Mouse (Mus musculus): ENCODE results near the gene Ccdc47.

Gene Ccdc47

DNA sequence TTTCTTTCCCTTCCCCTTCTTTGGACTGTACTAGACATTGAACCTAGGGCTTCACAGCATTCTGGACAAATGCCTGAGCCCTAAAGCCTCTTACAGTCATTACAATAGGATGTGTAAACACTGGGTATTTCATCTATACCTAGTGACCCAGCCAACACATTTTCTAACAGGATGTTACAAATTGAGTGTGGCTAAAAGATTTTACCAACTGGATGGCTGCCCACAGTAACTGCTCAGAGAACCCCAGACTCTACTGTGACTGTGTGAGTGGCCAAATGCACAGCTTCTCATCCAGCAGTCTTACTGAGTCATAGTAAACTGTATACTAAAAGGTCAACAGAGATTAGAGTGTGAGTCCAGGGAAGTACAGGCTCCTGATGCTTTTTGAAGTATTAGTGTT lies 20.8 kb downstream of the Ccdc47 start:
- no peak for DNase-seq

DNA sequence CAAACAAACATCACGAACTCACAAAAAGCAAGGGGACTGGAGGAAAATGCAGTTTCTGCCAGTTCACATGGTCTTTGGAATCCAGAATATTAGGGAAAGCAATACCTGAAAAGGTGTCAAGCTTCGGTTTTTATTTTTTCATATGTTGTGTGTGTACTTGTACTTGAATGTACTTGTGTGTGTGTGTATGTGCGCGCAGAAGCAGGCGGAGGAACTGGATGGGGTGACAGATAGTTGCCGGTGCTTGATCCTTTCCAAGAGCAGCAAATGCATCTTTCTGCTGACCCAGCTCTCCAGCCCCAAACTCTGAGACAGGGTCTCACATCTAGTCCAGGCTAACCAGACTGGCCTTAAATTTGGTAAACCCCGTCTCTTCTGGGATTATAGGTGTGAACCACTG lies 21.3 kb downstream of the Ccdc47 start:
- no peak for DNase-seq

DNA sequence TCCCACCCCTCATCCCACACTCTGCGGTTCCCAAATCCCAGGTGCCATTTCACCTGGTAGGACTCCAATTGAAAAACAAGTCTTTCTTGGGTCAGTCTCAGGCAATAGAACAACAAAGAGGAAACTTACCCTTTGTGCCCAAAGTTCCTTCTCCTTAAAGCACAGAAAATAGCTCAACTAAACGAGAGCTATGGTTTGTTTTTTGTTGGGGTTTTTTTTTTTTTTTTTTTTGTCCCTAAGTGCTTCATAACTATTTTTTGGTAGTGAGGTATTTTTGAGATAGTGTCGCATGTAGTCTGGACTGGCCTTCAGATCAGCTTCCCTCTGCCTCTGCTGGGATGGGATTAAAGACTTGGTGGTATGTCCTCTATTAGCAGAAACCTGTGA lies 22.0 kb downstream of the Ccdc47 start:
- no peak for DNase-seq

DNA sequence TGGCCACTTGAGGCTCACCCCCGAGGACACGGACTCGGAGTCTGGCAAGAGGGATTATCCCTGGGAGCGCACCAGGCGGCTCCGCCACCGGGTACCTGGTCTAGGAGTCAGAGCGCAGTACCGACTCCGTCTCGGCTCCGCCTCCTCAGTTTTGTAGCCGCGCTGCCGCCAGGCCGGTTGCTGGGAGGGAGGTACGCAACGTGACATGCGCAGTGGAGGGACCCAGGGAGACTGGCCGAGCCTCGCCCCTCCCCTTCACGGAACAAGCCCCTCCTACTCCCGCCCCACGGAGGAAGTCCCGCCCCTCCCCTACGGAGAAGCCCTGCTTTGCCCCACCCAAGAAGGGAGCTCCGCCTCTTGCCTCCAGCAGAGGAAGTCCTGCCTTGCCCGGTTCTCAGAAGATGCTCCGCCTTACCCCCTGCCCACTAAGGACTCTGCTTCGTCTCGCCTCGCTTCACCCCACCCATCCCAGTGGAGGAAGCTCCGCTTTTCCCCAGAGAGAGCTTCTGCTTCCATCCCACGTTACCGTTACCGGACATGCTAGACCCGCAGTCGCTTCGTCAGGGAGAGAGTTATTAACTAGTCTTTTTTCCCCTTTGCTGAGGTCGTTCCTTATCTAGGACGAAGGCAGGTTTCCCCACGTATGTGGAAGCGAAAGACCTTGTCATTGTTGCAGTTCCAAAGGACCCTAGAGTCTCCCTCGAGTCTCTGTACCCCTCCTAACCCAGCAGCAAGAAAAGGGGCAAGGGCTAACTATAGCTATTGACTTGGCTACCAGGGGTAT lies 22.6 kb downstream of the Ccdc47 start:
- DNase-seq = peak; percentile 98

DNA sequence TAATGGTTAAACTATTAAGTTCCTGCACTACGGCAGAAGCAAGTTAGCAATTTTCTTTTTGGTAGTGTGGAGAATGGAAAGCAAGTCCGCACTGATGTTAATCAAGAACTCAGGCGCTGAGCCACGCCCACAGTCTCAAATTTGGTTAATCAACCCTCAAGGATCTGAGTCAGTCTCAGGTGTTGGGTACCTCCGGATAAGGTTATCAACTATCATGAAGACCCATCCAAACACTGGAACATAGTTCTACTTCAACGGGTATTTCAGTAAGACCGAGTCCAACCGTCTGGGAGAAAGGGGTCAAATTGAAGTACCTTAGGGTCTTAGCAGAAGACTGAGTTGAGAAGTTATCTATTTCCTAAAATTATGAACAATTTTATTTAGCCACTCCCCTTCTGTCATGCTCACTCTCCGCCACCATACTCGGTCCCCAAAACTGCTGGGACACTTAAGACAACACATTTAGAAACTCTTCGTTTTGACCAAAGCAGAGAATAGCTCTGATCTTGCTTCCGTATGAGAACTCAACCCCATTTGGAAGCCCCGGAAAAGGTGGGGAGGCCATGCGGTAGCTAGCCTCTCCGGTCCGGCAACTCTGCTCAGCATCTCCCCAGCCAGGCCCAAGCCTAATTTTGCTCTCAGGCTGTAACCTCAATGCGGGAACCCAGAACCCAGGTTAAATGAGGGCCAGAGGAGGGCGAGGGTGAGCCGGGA lies 23.3 kb downstream of the Ccdc47 start:
- DNase-seq = no peak

DNA sequence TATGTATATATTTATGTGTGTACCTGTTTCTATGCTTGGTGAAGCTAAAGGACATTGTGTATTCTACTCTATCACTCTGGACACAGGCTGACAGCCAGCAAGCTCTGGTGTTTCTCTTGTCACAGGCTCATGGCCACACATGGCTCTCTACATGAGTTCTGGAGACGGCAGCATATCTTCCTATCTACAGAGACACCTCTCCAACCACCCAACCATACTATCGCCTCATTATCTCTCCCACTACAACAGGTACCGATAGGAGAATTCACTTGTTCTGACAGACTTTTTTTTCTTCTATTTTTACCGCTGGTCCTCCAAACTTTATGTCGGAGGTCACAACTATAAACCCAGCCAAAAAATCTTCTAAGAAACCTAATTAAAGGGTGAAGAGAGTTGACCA lies 23.9 kb downstream of the Ccdc47 start:
- DNase-seq = no peak

DNA sequence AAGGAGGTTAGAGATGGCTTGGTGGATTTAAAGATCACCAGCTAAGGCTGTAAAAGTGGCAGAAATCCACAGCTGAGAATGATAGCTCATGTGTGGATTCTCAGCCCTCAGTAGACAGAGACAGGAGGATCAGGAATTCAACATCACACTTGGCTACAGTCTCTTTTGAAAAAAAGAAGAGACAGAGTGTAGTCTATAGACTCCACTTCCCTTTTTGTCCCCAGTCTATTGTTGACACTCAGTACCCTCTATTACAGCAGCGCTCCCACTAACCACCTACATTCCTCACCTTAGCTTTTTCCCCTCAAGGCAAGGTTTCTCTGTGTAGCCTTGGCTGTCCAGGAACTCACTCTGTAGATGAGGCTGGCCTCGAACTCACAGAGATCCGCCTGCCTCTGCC lies 24.4 kb downstream of the Ccdc47 start:
- no peak for DNase-seq

DNA sequence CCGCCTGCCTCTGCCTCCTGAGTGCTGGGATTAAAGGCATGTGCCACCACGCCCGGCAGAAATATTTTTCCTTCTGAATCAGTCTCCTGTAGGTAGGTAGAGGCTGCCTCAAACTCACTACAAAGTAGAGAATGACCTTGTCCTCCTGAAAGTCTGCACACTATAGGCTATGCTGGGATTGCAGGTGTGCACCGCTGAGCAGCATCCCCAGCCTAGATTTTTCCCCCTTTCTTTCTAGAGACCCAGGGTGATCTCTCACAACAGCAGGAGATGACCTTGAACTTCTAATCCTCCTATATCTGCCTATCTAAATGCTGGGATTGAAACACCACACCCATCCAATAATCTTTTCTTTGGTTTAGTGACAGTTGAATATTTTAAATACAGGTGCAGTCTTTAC lies 28.8 kb downstream of the Ccdc47 start:
- no peak for DNase-seq

DNA sequence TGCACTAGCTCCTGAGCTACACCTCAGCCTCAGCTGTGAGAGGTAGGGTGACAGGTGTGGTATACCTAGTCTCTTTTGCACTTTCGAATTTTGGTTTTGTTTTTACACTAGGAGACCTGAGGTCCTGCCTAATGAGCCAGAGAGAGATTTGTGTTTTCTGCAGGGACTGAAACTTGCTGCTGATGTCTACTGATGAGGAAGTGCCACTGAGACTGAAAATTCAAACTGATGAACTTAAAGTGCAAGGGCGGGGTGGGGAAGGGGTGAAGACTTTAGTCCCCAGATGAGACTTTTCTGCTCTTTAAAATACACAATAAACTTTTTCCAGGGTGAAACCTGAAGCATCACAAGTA lies 35.7 kb downstream of the Ccdc47 start:
- DNase-seq = no peak

DNA sequence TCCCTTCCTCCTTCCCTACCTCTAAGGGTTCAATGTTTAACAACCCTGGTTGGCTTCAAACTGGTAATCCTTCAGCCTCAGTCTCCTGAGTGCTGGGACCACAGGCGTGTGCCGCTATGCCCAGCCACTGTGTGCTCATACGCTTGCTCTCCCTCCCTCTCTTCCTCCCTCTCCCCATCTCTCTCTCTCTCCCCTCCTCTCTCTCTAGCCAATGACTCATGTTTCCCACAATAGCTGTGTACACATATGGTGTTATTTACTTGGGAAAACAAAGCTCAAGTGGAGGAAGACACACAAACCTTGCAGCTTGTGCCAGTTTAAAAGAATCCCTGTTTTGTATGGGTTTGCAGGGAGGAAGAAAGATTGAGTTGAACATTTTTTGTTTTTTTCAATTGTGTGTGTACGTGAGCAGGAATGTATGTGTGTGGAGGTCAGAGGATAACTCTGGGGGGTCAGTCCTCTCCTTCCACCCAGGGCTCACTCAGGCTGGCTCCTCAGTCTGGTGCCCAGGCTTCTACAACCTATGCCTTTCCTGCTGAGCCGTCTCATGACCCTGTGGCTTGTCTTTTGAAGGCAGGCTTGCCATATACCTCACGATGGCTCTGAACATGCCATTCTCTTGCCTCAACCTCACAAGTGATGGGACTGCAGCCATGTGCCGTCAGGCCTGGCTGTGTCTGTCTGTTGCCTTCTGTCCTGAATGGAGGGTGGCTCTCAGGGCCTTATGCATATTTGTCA lies 36.3 kb downstream of the Ccdc47 start:
- DNase-seq = no peak

DNA sequence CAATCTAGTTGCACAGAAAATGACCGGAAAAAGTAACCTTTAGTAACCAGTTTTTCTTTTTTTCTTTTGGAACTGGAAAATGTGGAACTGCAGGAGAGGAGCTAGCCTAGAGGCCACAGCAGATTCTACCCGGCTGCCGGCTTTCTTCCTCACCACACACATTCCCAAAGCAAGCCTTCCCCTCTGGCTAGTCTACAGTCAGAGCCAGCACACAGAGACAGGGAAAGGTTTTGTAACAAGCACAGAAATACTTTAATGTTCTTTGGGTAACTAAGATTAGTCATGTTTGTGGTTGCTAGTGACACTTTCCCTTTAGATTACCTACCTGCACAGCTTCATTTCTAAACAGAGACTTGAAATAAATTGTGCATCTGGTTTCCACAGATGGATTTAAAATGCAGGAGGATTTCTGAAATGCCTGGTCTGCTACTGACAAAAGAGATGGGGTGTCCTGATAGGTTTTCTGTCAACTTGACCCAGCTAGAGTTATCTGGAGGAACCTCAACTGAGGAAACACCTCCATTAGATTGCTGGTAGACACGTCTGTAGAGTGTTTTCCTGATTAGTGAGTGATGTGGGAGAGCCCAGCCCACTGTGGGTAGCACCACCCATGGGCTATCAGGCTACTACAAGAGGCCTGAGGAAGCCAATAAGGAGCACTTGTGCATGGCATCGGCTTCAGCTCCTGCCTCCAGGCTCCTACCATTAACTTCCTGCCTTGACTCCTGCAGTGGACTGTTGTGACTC lies 37.9 kb downstream of the Ccdc47 start:
- DNase-seq = no peak

DNA sequence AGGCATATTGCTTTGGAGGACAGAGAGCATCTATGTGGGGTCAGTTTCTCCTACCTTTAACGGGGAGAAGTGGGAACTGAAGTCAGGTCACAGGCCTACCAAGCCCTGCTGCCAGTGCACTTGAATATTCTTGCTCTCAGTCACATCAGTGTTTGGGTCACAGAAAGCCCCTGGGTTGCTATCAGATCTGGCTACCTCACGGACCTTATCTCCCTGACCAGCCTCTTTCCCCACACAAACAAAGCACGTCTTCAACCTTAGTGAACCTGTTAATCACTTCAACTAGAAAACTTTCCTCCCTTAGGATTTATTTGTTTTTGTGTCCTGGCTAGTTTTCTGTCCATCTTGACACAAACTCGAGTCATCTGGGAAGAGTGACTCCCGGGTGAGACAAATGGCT lies 39.8 kb downstream of the Ccdc47 start:
- DNase-seq = no peak

DNA sequence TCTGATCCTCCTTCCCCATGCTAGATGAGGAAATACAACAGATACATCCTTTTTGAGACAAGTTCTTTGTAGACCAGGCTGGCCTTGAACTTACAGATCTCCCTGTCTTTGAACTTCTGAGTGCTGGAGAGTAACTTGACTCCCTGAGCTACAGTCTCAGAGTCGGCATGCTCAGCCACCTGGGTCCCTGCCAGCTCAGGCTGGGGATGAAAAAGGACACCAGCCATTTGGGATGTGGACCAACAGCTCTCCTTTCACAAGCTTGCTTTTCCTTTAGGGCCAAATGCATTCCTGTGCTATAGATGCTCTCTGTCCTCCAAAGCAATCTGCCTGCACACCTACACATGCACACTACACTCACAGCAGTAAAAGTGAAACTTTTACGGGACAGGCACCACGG lies 41.1 kb downstream of the Ccdc47 start:
- DNase-seq = no peak

DNA sequence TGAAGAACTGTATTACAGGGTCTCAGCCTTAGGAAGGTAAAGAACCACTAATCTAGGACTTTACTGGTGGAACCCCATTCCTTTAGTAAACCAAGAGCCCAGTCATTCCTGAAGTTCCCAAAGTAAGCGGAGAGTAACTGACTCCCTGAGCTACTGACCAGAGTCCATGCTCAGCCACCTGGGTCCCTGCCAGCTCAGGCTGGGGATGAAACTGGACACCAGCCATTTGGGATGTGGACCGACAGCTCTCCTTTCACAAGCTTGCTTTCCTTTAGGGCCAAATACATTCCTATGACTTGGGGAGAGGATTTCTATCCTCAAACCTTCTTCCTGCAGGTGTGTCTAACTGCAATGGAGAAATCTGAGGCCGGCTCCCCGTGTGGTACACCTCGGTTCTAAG lies 41.8 kb downstream of the Ccdc47 start:
- DNase-seq = no peak

DNA sequence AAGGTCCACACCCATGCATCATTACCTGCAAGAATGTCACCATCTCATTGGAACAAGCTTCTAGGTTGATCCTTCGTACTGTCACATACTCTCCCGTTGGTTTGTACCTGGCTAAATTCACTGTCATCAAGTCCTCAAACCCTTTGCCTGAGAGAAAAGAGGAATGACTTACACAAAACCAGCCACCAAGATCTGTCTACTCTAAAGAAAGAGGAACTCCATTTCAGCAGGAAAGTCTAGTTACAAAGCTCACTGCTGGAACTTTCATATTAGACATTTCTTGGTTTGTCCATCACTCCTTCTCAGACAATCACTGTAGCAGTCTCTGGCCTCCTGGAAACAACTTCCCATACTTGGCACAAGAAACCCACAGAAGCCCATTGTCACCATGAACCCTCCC lies 42.9 kb downstream of the Ccdc47 start:
- DNase-seq = no peak

DNA sequence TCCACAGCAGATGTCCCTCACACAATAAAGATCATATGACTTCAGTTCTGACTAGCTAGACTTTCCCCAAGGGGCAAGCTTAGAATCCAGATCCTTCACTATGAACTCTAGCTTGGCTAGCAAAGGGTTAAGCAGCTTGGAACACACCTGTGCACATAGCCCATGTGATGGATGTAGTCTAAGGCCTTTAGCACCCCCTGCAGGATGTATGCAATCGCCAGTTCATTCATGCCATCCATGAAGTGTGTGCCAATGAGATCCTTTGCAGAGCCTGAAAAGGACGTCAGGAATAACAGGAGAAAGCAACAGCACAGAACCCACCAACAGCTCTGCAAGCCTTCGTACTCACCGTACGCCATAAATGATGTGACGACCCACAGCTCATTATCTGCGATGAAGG lies 45.3 kb downstream of the Ccdc47 start:
- DNase-seq = peak; percentile 25

DNA sequence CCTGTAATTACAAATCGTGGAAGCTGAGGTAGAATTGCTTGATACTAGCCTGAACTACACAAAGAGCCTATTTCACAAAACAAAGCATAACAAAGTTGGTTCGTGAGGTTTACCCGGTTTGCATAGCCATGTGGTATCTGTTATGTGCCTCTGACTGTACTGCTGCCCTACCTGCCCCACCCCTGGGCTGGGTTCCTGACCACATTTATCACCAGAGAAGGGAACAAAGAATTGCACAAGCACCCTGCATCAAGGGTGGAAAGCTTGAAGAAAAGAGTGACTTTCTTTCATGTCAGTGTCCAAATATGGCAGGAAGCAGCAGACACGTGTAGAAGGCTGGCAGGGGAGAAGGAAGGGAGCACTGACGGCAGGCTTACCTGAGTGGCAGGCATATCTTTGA lies 48.7 kb downstream of the Ccdc47 start:
- DNase-seq = no peak

DNA sequence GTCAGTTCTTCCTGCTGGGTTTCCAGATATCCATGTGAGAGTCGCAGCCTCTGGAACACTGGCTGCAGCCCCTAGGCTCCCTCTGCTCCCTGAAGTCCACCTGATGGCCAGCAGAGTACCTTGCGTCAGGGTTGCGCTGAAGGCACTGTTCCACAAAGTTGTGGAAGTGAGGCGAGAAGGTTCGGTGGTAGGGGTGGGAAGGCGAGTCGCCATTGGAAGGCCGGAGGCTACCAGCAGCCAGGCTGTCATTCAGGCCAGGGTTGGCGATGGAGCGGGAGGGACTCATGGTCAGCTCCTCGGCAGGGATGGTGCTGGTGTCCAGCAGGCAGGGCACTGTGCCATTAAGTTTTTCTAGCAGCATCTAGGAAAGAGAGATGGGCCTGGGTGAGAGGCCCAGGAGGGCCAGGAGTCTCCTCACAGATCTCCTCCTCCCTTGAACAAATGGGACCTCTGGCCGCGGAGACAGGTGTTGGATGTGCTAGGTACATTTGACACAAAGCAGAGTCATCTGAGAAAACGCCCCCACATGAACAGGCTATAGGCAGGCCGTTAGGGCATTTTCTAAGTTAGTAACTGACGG lies 51.5 kb downstream of the Ccdc47 start:
- no peak for DNase-seq

DNA sequence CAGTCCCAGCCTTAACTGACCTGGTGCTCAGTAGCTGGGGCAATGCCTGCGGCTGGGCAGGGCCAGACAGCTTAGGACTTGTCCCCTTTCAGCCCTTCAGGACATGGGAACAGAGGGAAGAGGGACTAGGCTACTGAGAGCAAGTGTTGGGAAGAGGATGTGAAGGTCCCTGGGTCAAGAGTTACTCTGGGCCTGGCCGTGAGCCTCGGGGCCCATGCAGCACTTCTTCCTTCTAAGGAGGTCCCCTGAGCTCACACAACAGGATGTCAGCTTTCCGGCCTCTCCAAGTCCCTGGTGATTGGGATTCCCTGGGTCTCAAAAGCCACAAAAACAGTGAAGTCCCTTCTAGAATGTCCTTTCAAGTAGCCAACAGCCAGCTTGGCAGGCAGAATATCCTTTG lies 52.6 kb downstream of the Ccdc47 start:
- no peak for DNase-seq

DNA sequence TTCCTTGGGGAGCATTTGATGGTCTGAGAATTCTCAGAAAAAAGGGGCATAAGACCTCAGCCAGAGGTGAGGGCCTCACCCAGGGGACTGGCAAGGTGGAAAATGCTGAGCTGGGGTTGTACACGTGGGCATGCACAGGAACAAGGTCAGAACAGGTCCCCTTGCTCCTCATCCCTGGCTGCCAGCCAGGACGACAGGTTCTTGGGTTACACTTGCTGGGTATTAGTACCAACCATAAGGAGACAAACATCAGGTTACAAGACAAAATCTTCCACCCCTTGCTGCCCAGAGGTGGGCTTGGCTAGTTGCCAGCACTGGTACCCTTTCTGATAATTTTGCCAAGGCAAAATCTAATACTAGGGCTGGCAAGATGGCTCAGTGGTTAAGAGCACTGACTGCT lies 53.9 kb downstream of the Ccdc47 start:
- no peak for DNase-seq

DNA sequence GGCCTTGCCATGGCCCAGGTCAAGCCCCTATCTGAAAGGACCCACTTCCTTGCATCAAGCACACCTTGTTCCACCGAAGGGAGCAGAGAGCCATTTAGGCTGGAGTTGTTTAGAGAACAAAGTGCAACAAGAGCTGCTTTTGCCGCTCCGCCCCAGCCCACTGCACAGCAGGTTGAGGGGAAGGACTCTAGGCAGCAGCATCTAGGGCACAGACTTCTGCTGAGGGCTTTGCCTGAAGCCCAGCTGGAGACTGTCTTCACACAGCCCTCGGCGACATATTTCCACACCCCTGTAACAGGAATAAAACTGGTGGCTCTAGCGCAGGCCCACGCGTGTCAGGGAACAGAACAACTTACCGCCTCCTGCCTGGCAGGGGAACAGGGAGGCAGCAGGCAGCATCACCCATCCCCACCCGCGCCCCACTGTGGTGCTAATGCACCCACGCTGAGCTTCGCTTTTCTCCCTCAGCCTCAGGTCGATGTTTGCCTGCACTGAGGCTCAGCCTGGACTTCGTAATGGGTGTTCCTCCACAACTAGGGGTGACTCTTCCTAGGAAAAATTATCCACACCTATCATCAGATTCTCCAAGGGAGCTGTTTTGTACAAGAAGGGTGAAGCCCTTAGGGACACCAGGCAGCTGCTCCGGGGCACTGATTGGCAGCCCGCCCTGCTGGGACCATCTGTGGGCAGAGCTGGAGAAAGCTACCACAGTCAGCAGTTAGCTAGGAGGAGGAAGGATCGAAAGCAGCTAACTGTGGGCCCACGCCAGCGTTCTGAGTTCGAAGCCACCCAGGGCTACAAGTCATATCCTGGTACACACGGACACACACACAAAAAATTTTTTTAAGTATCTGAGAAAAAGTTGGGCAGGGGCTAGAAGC lies 55.1 kb downstream of the Ccdc47 start, which contains the start of the genes Gm10840 and Limd2:
Gene Gm10840 (plus strand): TSS at position 10 of the 881 bp plus-strand sequence.
Gene Limd2 (minus strand): TSS at position 20 of the 881 bp plus-strand sequence.
- peak; percentile 73 for DNase-seq

Measured in retina, postnatal 1 day (tissue).